Mouse (Mus musculus) macrophage (primary cell): ENCODE measurements at regions not wholly inside any gene's neighbourhood (a gene's known extent, or its start where the extent isn't known, plus 50 kb on each side); places are given as distances from the start of the nearest gene placed in this dataset.

Experiments
- H3K27ac ChIP-seq: fragments of 350-480 bp; formaldehyde crosslinking; 2 replicates; pipeline ENCODE4 v1.9.0; 2021
- H3K36me3 ChIP-seq: fragments of 350-480 bp; formaldehyde crosslinking; 2 replicates; pipeline ENCODE4 v1.9.0; 2021; ENCODE audit errors: inconsistent target
- H3K4me3 ChIP-seq: fragments of 350-480 bp; formaldehyde crosslinking; 2 replicates; pipeline ENCODE4 v1.9.0; 2021; ENCODE audit errors: inconsistent target
- H3K79me2 ChIP-seq: fragments of 350-480 bp; formaldehyde crosslinking; 2 replicates; pipeline ENCODE4 v1.9.0; 2021; ENCODE audit errors: inconsistent target
- WGBS: methylation state at CpG from one replicate; pipeline ENCODE4 v1.1.7; 2026; ENCODE audit warnings: inconsistent platforms; ENCODE audit not compliant: missing documents; 5-methylcytosine and 5-hydroxymethylcytosine counted together

DNA sequence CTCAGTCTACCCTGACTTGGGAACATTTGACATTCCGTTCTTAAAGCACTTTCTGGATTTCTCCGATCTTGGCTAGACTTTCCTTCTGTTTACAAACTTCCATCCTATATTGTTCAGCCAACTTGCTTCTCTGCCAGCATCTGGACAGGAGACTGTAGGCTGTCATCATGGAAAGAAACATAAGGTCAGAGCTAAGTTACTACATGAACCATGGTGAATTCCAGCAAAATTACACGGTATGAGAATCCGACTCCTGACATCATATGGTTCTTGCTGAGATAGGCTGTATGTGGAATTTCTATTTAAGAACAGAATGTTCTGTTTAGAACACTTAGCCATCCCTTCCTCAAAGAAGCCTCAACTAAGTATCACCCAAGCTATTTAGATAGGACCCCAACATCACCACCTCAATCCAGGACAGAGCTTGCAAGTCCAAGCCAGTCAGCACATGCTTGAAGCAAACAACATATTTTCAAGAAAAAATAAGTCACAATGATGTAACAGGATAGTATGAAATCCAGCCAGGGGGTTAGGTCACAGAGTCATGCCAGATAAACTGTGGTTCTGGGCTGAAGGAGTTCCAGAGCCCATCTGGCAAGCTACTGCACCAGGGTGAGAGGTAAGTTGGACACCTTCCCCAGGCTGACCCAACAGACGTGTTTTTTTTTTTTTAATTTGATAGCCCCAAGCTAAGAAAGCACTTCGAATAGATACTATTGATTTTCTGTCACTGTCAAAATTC lies 52.9 kb upstream of the Thbs1 start:
- Histone ChIP-seq H3K36me3 (no peaks in the 10 kb centered on the region), H3K4me3 (no peak overlapping the region), H3K79me2 (no peaks in the 10 kb centered on the region), H3K27ac (no peak overlapping the region)
- WGBS = 92% methylated on average over 6 of the region's 6 CpGs

DNA sequence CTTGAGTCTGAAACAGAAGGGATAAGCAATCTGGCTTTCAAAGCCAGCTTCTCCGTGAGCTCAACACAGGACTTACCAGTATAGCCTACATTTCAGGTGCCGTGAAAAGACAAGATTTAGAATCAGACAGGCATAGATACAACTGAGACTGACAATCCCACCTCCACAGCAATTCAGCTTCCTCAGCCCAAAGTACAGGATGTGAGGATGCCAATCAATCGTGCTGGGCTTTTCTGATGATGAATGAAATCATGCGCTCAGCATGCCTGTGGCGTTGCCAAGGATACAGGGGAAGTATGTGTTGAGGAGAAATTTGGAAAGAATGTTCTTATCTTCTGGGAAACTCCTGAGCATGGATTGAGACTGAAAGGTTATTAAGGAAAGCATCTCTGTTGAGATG lies 50.4 kb upstream of the Thbs1 start:
- H3K36me3 ChIP-seq = no peaks in the 10 kb centered on the region
- no peaks in the 10 kb centered on the region for H3K79me2 ChIP-seq
- H3K27ac ChIP-seq = no peak overlapping the region
- WGBS = 95% methylated on average over 5 of the region's 5 CpGs
- H3K4me3 ChIP-seq = no peak overlapping the region
